Mouse (Mus musculus): ENCODE results near the gene Dnajb8. TPM values are rescaled to one million over a fixed set of nuclear protein-coding genes. Genes with fewer than 3 reads are reported as not detected.
A peak's percentile ranks its signal among the peaks of the same experiment; 100 is the strongest.

The Dnajb8 gene
- polyA plus RNA-seq, 1 experiment from 2014 or later, result not detected

DNA sequence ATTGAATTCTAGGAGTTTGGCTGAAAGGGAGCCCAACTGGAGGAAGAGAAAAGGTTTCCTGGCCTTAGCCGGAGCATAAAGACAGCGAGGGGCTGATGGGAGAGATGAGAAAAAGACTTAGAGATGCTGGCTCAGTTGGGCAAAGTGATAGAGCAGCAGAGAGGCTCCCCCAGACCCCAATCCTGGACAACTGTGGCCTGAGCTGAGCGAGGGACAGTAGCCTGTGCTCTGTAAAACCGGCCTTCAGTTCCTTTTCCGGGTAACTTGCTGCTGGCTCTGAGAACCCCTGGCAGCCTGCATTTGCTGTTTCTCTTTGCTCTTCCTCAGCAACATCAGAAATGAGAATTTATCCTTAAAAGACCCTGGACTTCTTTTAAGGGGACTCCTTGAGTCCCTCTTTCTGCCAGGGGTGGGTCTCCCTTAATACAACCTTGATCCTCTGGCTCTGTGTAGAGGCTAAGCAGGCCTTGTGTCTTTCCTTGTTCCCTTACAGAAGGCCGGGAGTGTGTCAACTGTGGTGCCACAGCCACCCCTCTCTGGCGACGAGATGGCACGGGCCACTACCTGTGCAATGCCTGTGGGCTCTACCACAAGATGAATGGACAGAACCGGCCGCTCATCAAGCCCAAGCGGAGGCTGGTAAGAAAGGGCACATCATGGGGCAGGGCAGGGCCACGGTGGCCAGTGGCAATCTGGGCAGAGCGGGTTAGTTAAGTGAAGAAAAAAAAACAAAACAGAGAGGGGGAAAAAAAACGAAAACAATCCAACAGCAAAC, 20.0 kb upstream of the Dnajb8 start:
- 0 out of 2 replicates have a peak, but pooled peaks cover 4% of the 10 kb centered on the region for H3K36me3 ChIP-seq
- 25% methylated on average over 15 of the region's 15 CpGs for WGBS
- peak overlapping the region; percentile 29; the same call in 1 of the 2 replicates for H3K9ac ChIP-seq
- no peaks in the 10 kb centered on the region for H3K9me3 ChIP-seq (replicated peaks)
- H3K4me1 ChIP-seq, result peaks cover 89% of the 10 kb centered on the region
- peak overlapping the region; percentile 80 for H3K4me2 ChIP-seq
- H3K4me3 ChIP-seq (replicated peaks), result peak overlapping the region; percentile 56
- ATAC-seq (replicated peaks; ENCODE audit: low FRiP score), result no peak
- peaks cover 97% of the 10 kb centered on the region for H3K27me3 ChIP-seq
- peak overlapping the region; percentile 84 for H3K27ac ChIP-seq

DNA sequence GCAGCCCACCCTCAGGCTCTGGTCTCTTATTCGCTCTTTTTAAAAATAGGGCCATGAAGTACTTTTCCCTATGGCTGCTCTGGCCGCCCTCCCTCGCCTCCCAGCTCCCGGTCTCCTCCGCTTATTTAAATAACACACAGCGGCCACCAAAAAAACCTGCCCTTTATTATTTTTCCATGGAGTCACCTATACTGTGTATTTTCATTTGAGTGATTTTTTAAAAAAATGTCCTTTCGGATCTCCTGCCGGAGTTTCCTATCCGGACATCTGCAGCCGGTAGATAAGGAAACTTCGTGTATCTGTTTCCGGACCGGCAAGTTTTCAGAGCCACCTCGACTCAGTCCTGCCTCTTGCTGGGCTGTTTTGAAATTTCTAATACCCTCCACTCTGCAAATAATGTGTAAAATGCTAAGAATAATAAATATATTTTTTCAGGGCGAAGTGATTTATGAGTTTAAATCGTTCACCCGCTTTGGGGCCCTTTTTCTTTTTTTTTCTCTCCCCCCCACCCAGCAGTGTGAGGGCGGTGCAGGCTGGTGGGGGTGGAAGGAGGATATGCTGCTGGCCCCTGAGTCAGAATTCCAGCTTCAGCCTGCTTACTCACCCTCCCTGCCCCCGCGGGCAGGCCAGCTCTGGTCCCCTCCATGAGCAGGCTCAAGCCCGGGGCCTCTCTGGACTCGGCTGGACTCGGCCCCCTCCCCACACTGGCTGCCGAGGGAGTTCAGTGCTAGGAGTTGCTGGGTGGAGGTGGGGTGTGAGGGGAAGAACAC, 19.0 kb upstream of the Dnajb8 start:
- Histone ChIP-seq H3K4me3 (replicated peaks) (peak overlapping the region; percentile 56), H3K36me3 (0 out of 2 replicates have a peak, but pooled peaks cover 4% of the 10 kb centered on the region), H3K4me1 (peaks cover 79% of the 10 kb centered on the region), H3K27ac (peak overlapping the region; percentile 84), H3K9ac (peak overlapping the region; percentile 24; the same call in 1 of the 2 replicates), H3K27me3 (peaks cover 96% of the 10 kb centered on the region), H3K9me3 (replicated peaks) (no peaks in the 10 kb centered on the region), H3K4me2 (peak overlapping the region; percentile 80)
- WGBS, result 2% methylated on average over 24 of the region's 24 CpGs
- ATAC-seq (replicated peaks; ENCODE audit: low FRiP score), result peak; percentile 43; the same call in 1 of the 2 replicates

DNA sequence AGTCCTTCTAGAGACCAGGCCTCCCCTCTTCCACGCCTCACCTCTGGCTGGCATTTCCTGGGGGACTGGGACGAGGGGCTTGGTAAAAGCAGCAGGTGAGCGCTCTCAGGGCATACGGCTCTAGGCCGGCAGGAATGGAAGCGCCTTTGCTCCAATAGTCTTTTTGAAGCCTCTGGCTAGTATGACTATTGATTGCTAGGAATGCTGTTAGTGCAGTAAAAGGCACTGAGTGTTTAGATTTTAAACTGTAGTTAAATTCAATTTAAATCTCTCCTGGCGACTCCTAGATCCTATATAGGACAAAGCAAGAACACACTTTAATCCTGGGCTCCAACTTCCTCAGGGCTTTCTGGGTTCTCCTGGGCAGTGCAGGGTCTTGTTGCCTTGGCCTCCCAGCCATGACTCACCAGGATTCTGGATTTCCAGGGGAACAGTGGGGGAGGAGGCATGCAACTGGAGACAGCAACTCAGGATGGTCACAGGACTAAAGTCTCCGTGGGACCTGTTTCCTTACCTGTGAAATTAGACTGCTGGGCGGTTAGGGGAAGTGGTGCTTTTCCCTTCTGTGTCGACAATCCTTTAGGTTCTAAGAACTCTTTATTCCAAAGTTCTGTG, 18.2 kb upstream of the Dnajb8 start:
- peak overlapping the region; percentile 56 for H3K4me3 ChIP-seq (replicated peaks)
- H3K4me2 ChIP-seq, result peak overlapping the region; percentile 80
- 21% methylated on average over 10 of the region's 10 CpGs for WGBS
- H3K9me3 ChIP-seq (replicated peaks), result no peaks in the 10 kb centered on the region
- ATAC-seq (replicated peaks; ENCODE audit: low FRiP score), result no peak
- H3K36me3 ChIP-seq, result 0 out of 2 replicates have a peak, but pooled peaks cover 4% of the 10 kb centered on the region
- H3K27me3 ChIP-seq, result peaks cover 93% of the 10 kb centered on the region
- peaks cover 71% of the 10 kb centered on the region for H3K4me1 ChIP-seq
- H3K9ac ChIP-seq, result peak overlapping the region; percentile 24; the same call in 1 of the 2 replicates
- H3K27ac ChIP-seq, result peak overlapping the region; percentile 77

DNA sequence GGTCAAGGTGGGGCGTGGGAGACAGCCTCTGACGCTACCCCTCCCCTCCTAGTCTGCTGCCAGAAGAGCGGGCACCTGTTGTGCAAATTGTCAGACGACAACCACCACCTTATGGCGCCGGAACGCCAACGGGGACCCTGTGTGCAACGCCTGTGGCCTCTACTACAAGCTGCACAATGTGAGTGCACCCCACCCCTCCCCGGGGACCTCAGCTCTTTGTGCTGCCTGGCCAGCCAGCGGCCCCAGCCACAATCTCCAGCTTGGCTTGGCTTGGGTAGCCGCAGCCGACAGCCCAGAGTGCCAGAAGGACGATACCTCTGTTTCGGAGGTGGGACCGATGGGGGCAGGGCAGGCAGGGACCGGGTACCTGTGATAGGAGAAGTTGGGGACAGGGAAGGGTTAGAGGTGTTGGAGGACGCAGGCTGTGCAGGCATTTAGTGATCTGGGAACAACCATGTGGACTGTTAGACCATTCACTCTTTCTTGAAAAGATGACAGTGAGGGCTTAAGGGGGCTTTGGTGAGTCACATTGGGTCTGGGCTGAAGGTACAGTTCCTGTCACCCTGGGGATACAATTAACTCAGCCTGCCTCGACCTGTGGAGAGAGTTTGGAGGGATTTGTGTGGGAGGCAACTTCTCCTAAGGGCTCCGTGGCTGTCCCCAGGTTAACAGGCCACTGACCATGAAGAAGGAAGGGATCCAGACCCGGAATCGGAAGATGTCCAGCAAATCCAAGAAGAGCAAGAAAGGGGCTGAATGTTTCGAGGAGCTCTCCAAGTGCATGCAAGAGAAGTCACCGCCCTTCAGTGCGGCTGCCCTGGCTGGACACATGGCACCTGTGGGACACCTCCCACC, 17.3 kb upstream of the Dnajb8 start:
- Histone ChIP-seq H3K4me3 (replicated peaks) (0 out of 2 replicates have a peak overlapping the region, but pooled peaks have one; percentile 1), H3K4me1 (peaks cover 63% of the 10 kb centered on the region), H3K27ac (peak overlapping the region; percentile 77; the same call in 1 of the 2 replicates), H3K36me3 (0 out of 2 replicates have a peak, but pooled peaks cover 4% of the 10 kb centered on the region), H3K9ac (0 out of 2 replicates have a peak overlapping the region, but pooled peaks have one; percentile 4), H3K27me3 (peaks cover 84% of the 10 kb centered on the region), H3K9me3 (replicated peaks) (no peaks in the 10 kb centered on the region), H3K4me2 (peak overlapping the region; percentile 34; the same call in 1 of the 2 replicates)
- 14% methylated on average over 25 of the region's 25 CpGs for WGBS
- no peak for ATAC-seq (replicated peaks; ENCODE audit: low FRiP score)

DNA sequence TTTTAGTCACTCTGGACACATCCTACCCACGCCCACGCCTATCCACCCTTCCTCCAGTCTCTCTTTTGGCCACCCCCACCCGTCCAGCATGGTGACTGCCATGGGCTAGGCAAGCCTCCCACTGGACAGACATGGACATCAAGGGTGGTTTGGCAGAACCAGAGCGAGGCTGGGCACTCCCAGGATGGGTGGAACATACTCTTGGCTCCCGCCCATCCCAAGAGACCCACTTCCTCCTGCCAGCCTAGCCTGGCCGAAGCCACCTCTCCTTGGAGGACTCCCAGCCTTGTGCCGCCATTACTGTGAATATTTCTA, 16.7 kb upstream of the Dnajb8 start:
- Histone ChIP-seq H3K36me3 (0 out of 2 replicates have a peak, but pooled peaks cover 4% of the 10 kb centered on the region), H3K27ac (no peak overlapping the region), H3K27me3 (peaks cover 79% of the 10 kb centered on the region), H3K9me3 (replicated peaks) (no peaks in the 10 kb centered on the region), H3K4me3 (replicated peaks) (no peak overlapping the region), H3K9ac (no peak overlapping the region), H3K4me1 (peaks cover 57% of the 10 kb centered on the region), H3K4me2 (no peak overlapping the region)
- ATAC-seq (replicated peaks; ENCODE audit: low FRiP score), result no peak
- WGBS, result 26% methylated on average over 7 of the region's 7 CpGs

DNA sequence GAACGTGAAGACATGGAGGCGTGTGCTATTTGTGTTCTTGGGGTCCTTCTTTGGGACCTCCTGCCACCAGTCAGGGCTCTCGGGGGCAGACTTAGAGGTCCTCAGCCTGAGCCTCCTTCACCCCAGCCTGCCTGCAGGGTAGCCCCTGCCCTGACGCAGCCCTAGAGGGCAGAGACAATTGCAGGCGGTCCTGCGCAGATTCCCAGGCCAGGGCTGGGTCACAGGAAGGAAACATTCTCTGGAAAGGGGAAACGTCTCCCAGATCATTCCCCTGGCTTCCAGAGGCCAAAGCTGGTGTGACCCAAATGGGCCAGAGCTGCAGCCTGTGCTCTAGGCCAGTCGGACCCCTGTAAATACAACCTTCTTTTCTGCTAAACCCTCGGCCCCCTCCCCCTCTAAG, 16.1 kb upstream of the Dnajb8 start:
- H3K9ac ChIP-seq, result no peak overlapping the region
- 29% methylated on average over 9 of the region's 9 CpGs for WGBS
- 0 out of 2 replicates have a peak, but pooled peaks cover 4% of the 10 kb centered on the region for H3K36me3 ChIP-seq
- H3K27me3 ChIP-seq, result peaks cover 73% of the 10 kb centered on the region
- no peaks in the 10 kb centered on the region for H3K9me3 ChIP-seq (replicated peaks)
- ATAC-seq (replicated peaks; ENCODE audit: low FRiP score), result no peak
- H3K27ac ChIP-seq, result no peak overlapping the region
- H3K4me1 ChIP-seq, result peaks cover 51% of the 10 kb centered on the region
- no peak overlapping the region for H3K4me2 ChIP-seq
- H3K4me3 ChIP-seq (replicated peaks), result no peak overlapping the region

DNA sequence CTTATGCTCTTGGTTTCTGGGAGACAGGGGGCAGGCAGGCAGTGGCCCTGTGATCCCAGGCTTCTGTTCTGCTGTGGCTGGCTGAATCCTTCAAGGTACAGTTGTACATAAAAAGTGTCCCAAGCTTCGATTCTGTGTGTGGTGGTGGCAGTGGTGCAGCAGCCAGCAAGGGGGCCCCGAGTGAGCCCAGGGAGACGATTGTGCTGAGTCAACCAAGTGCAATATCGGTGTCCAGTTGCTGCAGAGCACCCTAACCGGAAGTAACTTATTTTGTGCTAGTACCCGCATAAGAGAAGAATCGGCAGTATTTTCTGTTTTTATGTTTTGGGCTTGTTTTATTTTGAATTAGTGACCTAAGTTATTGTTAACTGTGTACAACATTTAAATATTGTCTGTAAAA, 15.5 kb upstream of the Dnajb8 start:
- WGBS, result 47% methylated on average over 7 of the region's 7 CpGs
- Histone ChIP-seq H3K9me3 (replicated peaks) (no peaks in the 10 kb centered on the region), H3K27ac (no peak overlapping the region), H3K4me3 (replicated peaks) (no peak overlapping the region), H3K4me1 (peaks cover 45% of the 10 kb centered on the region), H3K36me3 (0 out of 2 replicates have a peak, but pooled peaks cover 4% of the 10 kb centered on the region), H3K4me2 (no peak overlapping the region), H3K9ac (no peak overlapping the region), H3K27me3 (peaks cover 66% of the 10 kb centered on the region)
- no peak for ATAC-seq (replicated peaks; ENCODE audit: low FRiP score)

DNA sequence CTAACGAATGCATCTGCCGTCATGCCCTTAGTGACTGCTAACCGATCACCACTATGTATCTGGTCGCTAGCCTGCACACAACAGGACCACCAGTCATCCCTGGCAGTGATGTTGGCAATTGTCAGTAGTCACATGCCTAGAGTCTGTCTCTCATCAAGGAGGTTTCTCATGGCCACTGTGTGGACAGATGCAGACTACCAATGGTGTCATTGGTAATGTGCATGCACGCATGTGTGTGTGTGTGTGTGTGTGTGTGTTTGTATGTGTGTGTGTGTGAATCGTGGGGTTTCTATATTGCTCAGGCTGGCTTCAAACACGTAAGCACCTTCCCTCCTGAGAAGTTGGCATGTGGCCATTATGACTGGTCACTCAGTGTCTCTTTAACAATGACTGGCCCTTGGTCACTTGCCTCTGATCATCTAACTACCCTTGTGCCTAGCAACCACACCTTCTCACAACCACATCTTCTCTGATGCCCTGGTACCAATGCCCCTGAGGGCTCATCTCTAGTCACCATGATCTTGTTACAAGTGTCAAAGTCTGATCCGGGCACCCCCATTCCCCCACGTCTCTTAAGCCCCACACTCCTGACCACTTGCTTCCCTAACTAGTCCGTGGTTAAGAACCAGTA, 14.6 kb upstream of the Dnajb8 start:
- Histone ChIP-seq H3K9me3 (replicated peaks) (no peaks in the 10 kb centered on the region), H3K27me3 (peaks cover 57% of the 10 kb centered on the region), H3K9ac (no peak overlapping the region), H3K27ac (no peak overlapping the region), H3K4me2 (no peak overlapping the region), H3K4me3 (replicated peaks) (no peak overlapping the region), H3K4me1 (peaks cover 37% of the 10 kb centered on the region), H3K36me3 (0 out of 2 replicates have a peak, but pooled peaks cover 4% of the 10 kb centered on the region)
- WGBS, result 89% methylated on average over 10 of the region's 10 CpGs
- no peak for ATAC-seq (replicated peaks; ENCODE audit: low FRiP score)

DNA sequence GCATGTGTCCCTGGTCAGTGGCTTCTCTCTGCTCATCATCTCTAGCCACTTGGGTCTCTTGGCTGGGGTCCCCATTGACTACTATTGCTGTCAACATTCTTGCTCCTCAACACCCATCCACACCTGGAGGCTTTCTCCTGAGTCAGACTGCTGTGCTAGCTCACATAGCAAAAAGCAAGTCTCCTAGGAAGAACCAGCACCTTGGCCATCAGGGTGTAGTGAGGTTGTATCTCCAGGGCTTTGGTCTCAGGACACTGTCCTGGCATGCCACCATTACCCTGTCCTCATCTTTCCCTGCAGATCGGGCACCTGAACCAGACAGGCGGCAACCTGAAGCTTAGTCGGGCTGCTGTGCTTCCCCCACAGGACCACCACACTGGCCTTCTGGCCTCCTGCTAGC, 13.7 kb upstream of the Dnajb8 start:
- H3K4me1 ChIP-seq, result peaks cover 31% of the 10 kb centered on the region
- H3K27me3 ChIP-seq, result peaks cover 51% of the 10 kb centered on the region
- H3K4me3 ChIP-seq (replicated peaks), result no peak overlapping the region

DNA sequence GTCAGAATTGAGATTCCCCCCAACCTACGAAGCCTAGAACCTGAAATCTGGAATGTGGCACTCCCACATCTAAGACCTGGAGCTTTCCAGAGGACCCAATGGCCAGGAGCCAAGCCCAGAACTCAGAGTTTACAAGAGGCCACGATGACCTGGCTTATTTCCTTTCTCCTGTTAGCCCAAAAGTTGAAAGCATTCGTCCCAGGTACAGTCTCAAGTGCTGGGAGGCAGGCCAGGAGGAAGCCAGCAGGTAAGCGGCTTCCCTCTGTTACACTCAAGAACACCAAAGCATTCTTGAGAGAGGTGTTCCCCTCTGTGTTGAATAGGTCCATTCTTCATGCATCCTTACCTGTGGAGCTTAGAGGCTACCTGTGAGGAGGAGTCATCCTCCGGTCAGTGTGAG, 12.6 kb upstream of the Dnajb8 start:
- 0 out of 2 replicates have a peak, but pooled peaks cover 4% of the 10 kb centered on the region for H3K36me3 ChIP-seq
- H3K27ac ChIP-seq, result no peak overlapping the region
- H3K4me1 ChIP-seq, result peaks cover 19% of the 10 kb centered on the region
- no peak overlapping the region for H3K4me3 ChIP-seq (replicated peaks)
- H3K27me3 ChIP-seq, result peaks cover 40% of the 10 kb centered on the region
- 81% methylated on average over 5 of the region's 5 CpGs for WGBS
- H3K4me2 ChIP-seq, result no peak overlapping the region
- ATAC-seq (replicated peaks; ENCODE audit: low FRiP score), result no peak
- H3K9me3 ChIP-seq (replicated peaks), result no peaks in the 10 kb centered on the region
- no peak overlapping the region for H3K9ac ChIP-seq

More for the DNA sequence above, 13.7 kb upstream of the Dnajb8 start:
- Histone ChIP-seq H3K9ac (no peak overlapping the region), H3K9me3 (replicated peaks) (no peaks in the 10 kb centered on the region), H3K36me3 (0 out of 2 replicates have a peak, but pooled peaks cover 4% of the 10 kb centered on the region), H3K27ac (no peak overlapping the region), H3K4me2 (no peak overlapping the region)
- WGBS, result 96% methylated on average over 3 of the region's 3 CpGs
- ATAC-seq (replicated peaks; ENCODE audit: low FRiP score), result no peak
